Mouse (Mus musculus) frontal cortex, postnatal 10 days (tissue): ENCODE measurements around the gene Fign.

Experiments
- DNase-seq, 2 experiments: peaks; one replicate each; pipeline ENCODE4 v3.0.0; 2022; ENCODE audit warnings: low spot score in 2 of 2, mixed read lengths in 1 of 2

Gene Fign

DNA sequence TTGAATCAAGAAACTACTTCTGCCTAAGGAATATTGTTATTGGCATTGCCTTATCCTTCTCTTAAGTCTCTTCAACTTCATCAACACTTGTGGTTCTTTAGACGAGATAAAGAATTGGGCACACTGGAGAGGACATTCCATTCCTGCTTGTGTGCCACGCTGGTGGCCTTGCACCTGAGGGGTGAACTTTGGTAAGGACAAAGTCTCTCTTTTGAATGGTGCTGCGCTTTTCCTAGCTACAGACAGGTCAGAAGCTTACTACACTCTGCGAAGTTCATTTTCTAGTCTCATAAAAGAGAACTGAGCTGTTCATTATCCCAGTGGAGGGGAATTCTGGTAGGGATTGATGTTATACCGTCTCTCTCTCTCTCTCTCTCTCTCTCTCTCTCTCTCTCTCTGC lies 38.4 kb downstream of the Fign start:
- DNase-seq = no peak

- no peak for DNase-seq
Measured at GRCm38 (mm10) chr2:64048142-64048541, 49.7 kb downstream of the Fign start.

DNA sequence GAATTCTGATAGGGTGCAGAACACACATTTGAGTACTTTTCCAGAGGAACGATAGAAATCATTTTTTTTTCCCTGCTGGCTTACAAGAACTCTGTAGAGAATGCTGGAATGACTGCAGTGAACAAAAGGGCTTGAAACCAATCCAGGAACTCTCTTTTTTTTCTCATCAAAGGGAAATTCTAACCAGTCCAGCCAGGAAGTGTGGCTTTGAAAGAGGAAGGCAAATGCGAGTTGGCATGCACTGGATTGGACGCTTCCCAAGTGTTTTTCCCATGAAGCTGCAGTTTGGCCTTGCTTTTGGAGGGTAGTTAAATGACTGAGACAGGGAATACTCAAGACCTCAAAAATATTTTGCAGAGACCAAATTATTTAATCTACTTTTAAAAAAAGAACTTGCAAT lies 54.7 kb downstream of the Fign start:
- peak in 1 of 2 experiments; percentile 15 for DNase-seq

DNA sequence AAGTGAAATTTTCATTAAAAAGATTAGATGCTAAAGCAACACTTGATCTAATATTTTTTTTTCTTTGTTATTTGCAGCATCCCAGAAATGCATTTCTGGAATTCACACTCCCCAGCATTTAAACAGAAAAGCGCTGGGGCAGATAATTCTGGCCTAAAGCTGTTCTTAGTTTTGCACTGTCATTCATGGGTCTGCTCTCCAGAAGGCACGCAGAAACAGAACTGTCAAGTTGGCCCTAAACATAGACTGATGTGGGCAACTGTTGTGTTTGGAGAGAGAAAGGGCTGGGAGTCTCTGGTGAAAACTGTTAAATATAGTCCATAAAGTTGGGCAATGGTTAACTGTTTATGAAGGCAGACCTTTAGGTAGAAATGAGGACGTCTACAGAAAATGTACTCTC lies 62.4 kb downstream of the Fign start:
- no peak for DNase-seq

- DNase-seq = no peak
Measured at GRCm38 (mm10) chr2:64033871-64034270, 64.0 kb downstream of the Fign start.

- DNase-seq = no peak
Measured at GRCm38 (mm10) chr2:64025961-64026360, 71.9 kb downstream of the Fign start.

- DNase-seq = no peak
Measured at GRCm38 (mm10) chr2:63994304-63995023, 103.4 kb downstream of the Fign start.

DNA sequence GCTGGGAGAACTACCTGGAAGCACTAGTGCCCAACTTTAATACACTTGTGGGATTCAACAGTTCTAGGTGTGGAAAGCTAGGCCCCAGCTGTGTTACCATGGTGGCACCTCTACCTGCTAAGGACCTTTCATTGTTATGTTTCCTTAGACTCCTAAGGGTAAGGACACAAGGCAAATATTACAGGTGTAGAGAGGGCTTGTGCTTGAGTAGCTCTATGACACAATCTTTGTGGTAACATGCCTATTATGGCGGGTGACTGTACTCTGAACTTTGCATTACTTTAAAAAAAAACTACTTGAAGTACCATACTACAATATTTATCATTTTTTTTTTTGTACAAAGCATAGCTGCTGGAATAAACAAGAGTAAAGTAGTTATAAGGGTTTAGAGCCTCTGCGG lies 112.4 kb downstream of the Fign start:
- no peak for DNase-seq

- DNase-seq = no peak
Measured at GRCm38 (mm10) chr2:63982351-63982751, 115.5 kb downstream of the Fign start.

- DNase-seq = no peak
Measured at GRCm38 (mm10) chr2:63981449-63981848, 116.4 kb downstream of the Fign start.

- DNase-seq = no peak
Measured at GRCm38 (mm10) chr2:63969633-63970032, 128.2 kb downstream of the Fign start.

GRCm38 (mm10) chr2:63931041-63931440 lies 166.8 kb downstream of the Fign start:
- no peak for DNase-seq

GRCm38 (mm10) chr2:63926481-63927097 lies 171.2 kb downstream of the Fign start:
- DNase-seq = no peak

- no peak for DNase-seq
Measured at GRCm38 (mm10) chr2:63925721-63926235, 172.1 kb downstream of the Fign start.
